Mouse (Mus musculus) brain, embryonic 18.5 days (tissue): ENCODE data around the gene Btbd35f13.
"Not testable (repeated sequence)": the region's sequence is repeated elsewhere in the genome, so short reads cannot be mapped to it uniquely, and the experiment has no call there.

Experiments
- DNase-seq: peaks from one replicate; pipeline ENCODE4 v3.0.0-alpha.2; 2012; ENCODE audit warnings: low read depth, low spot score

Btbd35f13 gene

GRCm38 (mm10) chrX:33656872-33657271 lies at the start of gene Btbd35f13:
Btbd35f13 (plus strand) TSS chrX:33657172.
- DNase-seq: not testable (repeated sequence)

GRCm38 (mm10) chrX:33702249-33702648 lies 45.3 kb downstream of the Btbd35f13 start, which contains the start of gene Btbd35f14:
Btbd35f14 (minus strand) TSS chrX:33702349.
- DNase-seq: not testable (repeated sequence)
